Mouse (Mus musculus): Measurements from ENCODE around the gene Gm20824. TPM values are rescaled to one million over a fixed set of nuclear protein-coding genes. Genes with fewer than 3 reads are reported as not detected.

Gm20824 gene
- total RNA-seq (2023), result not detected

DNA sequence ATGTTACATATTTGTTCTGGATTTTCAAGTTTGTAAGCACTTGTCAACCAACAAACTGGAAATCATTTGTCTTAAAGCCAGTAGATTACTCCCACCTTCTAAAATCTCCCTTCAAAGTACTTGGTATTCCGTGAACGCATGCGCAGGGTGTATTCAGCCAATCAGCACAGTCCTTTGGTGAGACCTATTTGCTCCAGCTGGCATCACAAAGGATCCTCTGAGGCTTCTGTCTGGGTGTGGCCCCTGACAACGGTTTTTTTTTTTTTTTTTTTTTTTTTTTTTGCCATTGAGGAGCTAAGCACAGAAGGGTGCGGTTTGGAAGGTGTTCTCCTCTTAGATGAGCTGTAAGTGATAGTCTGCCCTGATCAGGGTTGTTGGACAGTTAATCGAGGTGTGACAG is at the start of gene Gm20824:
Gm20824 (plus strand) TSS at position 301 of the 400 bp plus-strand sequence.

Other genes starting within 250 kb of the Gm20824 start
- gene Gm20825, start 186.4 kb upstream of the Gm20824 start, total RNA-seq (2023), result not detected